Mouse (Mus musculus): ENCODE data around the gene Magohb. TPM values are rescaled to one million over a fixed set of nuclear protein-coding genes. Genes with fewer than 3 reads are reported as not detected.

The Magohb gene
- polyA plus RNA-seq, 1 experiment = 4.0 TPM

- Histone ChIP-seq H3K4me1 (ENCODE audit: control insufficient read depth, insufficient read depth, low read length) (no peaks in the 10 kb centered on the region), H3K27ac (ENCODE audit: control insufficient read depth, insufficient read depth, low read depth, low read length) (no peak overlapping the region), H3K36me3 (ENCODE audit: control insufficient read depth, insufficient read depth, low read length) (no peaks in the 10 kb centered on the region), H3K4me3 (ENCODE audit: control insufficient read depth, low read depth, low read length) (no peak overlapping the region), H3K27me3 (ENCODE audit: control insufficient read depth, insufficient read depth, low read length) (no peaks in the 10 kb centered on the region)
- no peak for TF ChIP-seq CTCF (IDR thresholded peaks at IDR 0.05; ENCODE audit: control insufficient read depth, insufficient read depth, insufficient replicate concordance, low read depth, low read length)
- no peak for TF ChIP-seq POLR2A (IDR thresholded peaks at IDR 0.05; ENCODE audit: control insufficient read depth, low read depth, low read length)
Measured at GRCm38 (mm10) chr6:131262778-131263177, 30.3 kb downstream of the Magohb start.

GRCm38 (mm10) chr6:131262009-131262408 is 31.0 kb downstream of the Magohb start:
- TF ChIP-seq CTCF (IDR thresholded peaks at IDR 0.05; ENCODE audit: control insufficient read depth, insufficient read depth, insufficient replicate concordance, low read depth, low read length) = no peak
- TF ChIP-seq POLR2A (IDR thresholded peaks at IDR 0.05; ENCODE audit: control insufficient read depth, low read depth, low read length) = no peak
- H3K4me1 ChIP-seq (ENCODE audit: control insufficient read depth, insufficient read depth, low read length) = no peaks in the 10 kb centered on the region
- no peak overlapping the region for H3K27ac ChIP-seq (ENCODE audit: control insufficient read depth, insufficient read depth, low read depth, low read length)
- no peak overlapping the region for H3K4me3 ChIP-seq (ENCODE audit: control insufficient read depth, low read depth, low read length)
- H3K27me3 ChIP-seq (ENCODE audit: control insufficient read depth, insufficient read depth, low read length) = no peaks in the 10 kb centered on the region
- H3K36me3 ChIP-seq (ENCODE audit: control insufficient read depth, insufficient read depth, low read length) = no peaks in the 10 kb centered on the region

- Histone ChIP-seq H3K36me3 (ENCODE audit: control insufficient read depth, insufficient read depth, low read length) (no peaks in the 10 kb centered on the region), H3K27ac (ENCODE audit: control insufficient read depth, insufficient read depth, low read depth, low read length) (no peak within 1 kb of the TSS), H3K4me3 (ENCODE audit: control insufficient read depth, low read depth, low read length) (no peak within 1 kb of the TSS), H3K27me3 (ENCODE audit: control insufficient read depth, insufficient read depth, low read length) (no peaks in the 10 kb centered on the region), H3K4me1 (ENCODE audit: control insufficient read depth, insufficient read depth, low read length) (no peaks in the 10 kb centered on the region)
- TF ChIP-seq CTCF (IDR thresholded peaks at IDR 0.05; ENCODE audit: control insufficient read depth, insufficient read depth, insufficient replicate concordance, low read depth, low read length) = no peak
- no peak for TF ChIP-seq POLR2A (IDR thresholded peaks at IDR 0.05; ENCODE audit: control insufficient read depth, low read depth, low read length)
Measured at GRCm38 (mm10) chr6:131247206-131247605, 45.8 kb downstream of the Magohb start, which contains the start of gene Klra2. Gene Klra2 (minus strand): TSS chr6:131247362.

- H3K4me3 ChIP-seq (ENCODE audit: control insufficient read depth, low read depth, low read length) = no peak overlapping the region
- H3K4me1 ChIP-seq (ENCODE audit: control insufficient read depth, insufficient read depth, low read length) = no peaks in the 10 kb centered on the region
- H3K27ac ChIP-seq (ENCODE audit: control insufficient read depth, insufficient read depth, low read depth, low read length) = no peak overlapping the region
- no peaks in the 10 kb centered on the region for H3K36me3 ChIP-seq (ENCODE audit: control insufficient read depth, insufficient read depth, low read length)
- H3K27me3 ChIP-seq (ENCODE audit: control insufficient read depth, insufficient read depth, low read length) = no peaks in the 10 kb centered on the region
- no peak for TF ChIP-seq POLR2A (IDR thresholded peaks at IDR 0.05; ENCODE audit: control insufficient read depth, low read depth, low read length)
- no peak for TF ChIP-seq CTCF (IDR thresholded peaks at IDR 0.05; ENCODE audit: control insufficient read depth, insufficient read depth, insufficient replicate concordance, low read depth, low read length)
Measured at GRCm38 (mm10) chr6:131245081-131245480, 48.0 kb downstream of the Magohb start.

Other genes with a start within 250 kb of the Magohb start
- gene Klra2, start 45.9 kb downstream of the Magohb start, polyA plus RNA-seq (2012; rRNA removed) = not detected in 2 replicates
- gene Styk1, start 60.4 kb upstream of the Magohb start, polyA plus RNA-seq (2012; rRNA removed) = 0.07 and 0.26 TPM in 2 replicates
- 1,098 and 1,153 TPM in 2 replicates for gene Ybx3, start 95.2 kb upstream of the Magohb start, polyA plus RNA-seq (2012; rRNA removed)
- gene 5430401F13Rik, start 193.2 kb upstream of the Magohb start, polyA plus RNA-seq (2012; rRNA removed) = not detected in 2 replicates
- not detected in 2 replicates for gene Gm6619, start 193.2 kb upstream of the Magohb start, polyA plus RNA-seq (2012; rRNA removed)